Mouse (Mus musculus): Measurements from ENCODE around the gene Rnpep. TPM values are rescaled to one million over a fixed set of nuclear protein-coding genes. Genes with fewer than 3 reads are reported as not detected.

Rnpep gene
- total RNA-seq, 2 experiments from 2014 or later = 11.4 to 16.8 TPM

Other genes starting within 250 kb of the Rnpep start
- gene Lgr6, start 178.8 kb downstream of the Rnpep start, total RNA-seq (2021) = 1 to 10 TPM; 1.2 to 1.6 TPM
- gene Ptpn7, start 151.4 kb downstream of the Rnpep start, total RNA-seq (2021) = 1 to 10 TPM in 1 of 2 experiments, under 1 TPM in 1; 0.38 to 1.1 TPM
- 10 to 100 TPM; 32.3 to 39.9 TPM for gene Arl8a, start 137.3 kb downstream of the Rnpep start, total RNA-seq (2021)
- gene Gpr37l1, start 116.4 kb downstream of the Rnpep start, total RNA-seq (2021) = 1 to 10 TPM; 2.0 to 2.6 TPM
- gene Elf3, start 25.5 kb downstream of the Rnpep start, total RNA-seq (2021) = under 1 TPM; 0.23 to 0.25 TPM
- gene Timm17a, start 29.7 kb upstream of the Rnpep start, total RNA-seq (2021) = 100 to 1,000 TPM; 201 to 217 TPM
- 1 to 10 TPM; 2.5 to 3.7 TPM for gene Lmod1, start 40.7 kb upstream of the Rnpep start, total RNA-seq (2021)
- 100 to 1,000 TPM; 261 to 295 TPM for gene Shisa4, start 91.2 kb upstream of the Rnpep start, total RNA-seq (2021)
- gene Ipo9, start 146.4 kb upstream of the Rnpep start, total RNA-seq (2021) = 10 to 100 TPM; 50.9 to 61.4 TPM